Mouse (Mus musculus): ENCODE results near the gene Sfxn3.

Sfxn3 gene

GRCm38 (mm10) chr19:45047417-45047934, at the start of gene Sfxn3:
Gene Sfxn3, plus strand, starts transcription at chr19:45047503.
- DNase-seq (ENCODE audit: low read depth, low spot score) = peak; percentile 96

GRCm38 (mm10) chr19:44997786-44998185, 49.5 kb upstream of the Sfxn3 start:
- DNase-seq (ENCODE audit: low read depth, low spot score) = no peak

- DNase-seq (ENCODE audit: low read depth, low spot score) = no peak
Measured at GRCm38 (mm10) chr19:44999647-45000046, 47.7 kb upstream of the Sfxn3 start.

GRCm38 (mm10) chr19:45002301-45002700, 45.0 kb upstream of the Sfxn3 start:
- DNase-seq (ENCODE audit: low read depth, low spot score) = no peak

GRCm38 (mm10) chr19:45003740-45004516, 43.4 kb upstream of the Sfxn3 start:
- DNase-seq (ENCODE audit: low read depth, low spot score) = no peak

- no peak for DNase-seq (ENCODE audit: low read depth, low spot score)
Measured at GRCm38 (mm10) chr19:45005444-45005843, 41.9 kb upstream of the Sfxn3 start, which contains the start of gene Twnk. Gene Twnk, plus strand, starts transcription at chr19:45005663.

- DNase-seq (ENCODE audit: low read depth, low spot score) = peak; percentile 87
Measured at GRCm38 (mm10) chr19:45005957-45006712, 41.2 kb upstream of the Sfxn3 start, which contains the start of gene Mrpl43. Gene Mrpl43, minus strand, starts transcription at chr19:45006442.

GRCm38 (mm10) chr19:45007021-45007420, 40.3 kb upstream of the Sfxn3 start:
- no peak for DNase-seq (ENCODE audit: low read depth, low spot score)

GRCm38 (mm10) chr19:45007425-45008191, 39.7 kb upstream of the Sfxn3 start:
- no peak for DNase-seq (ENCODE audit: low read depth, low spot score)

- DNase-seq (ENCODE audit: low read depth, low spot score) = no peak
Measured at GRCm38 (mm10) chr19:45010646-45011045, 36.7 kb upstream of the Sfxn3 start.

- DNase-seq (ENCODE audit: low read depth, low spot score) = no peak
Measured at GRCm38 (mm10) chr19:45012219-45012618, 35.1 kb upstream of the Sfxn3 start.

GRCm38 (mm10) chr19:45012636-45013035, 34.7 kb upstream of the Sfxn3 start:
- no peak for DNase-seq (ENCODE audit: low read depth, low spot score)

- DNase-seq (ENCODE audit: low read depth, low spot score) = no peak
Measured at GRCm38 (mm10) chr19:45013581-45014225, 33.6 kb upstream of the Sfxn3 start.

- no peak for DNase-seq (ENCODE audit: low read depth, low spot score)
Measured at GRCm38 (mm10) chr19:45014335-45014971, 32.9 kb upstream of the Sfxn3 start, which contains the start of gene Lzts2. Gene Lzts2, plus strand, starts transcription at chr19:45014414.

GRCm38 (mm10) chr19:45014981-45015402, 32.3 kb upstream of the Sfxn3 start:
- no peak for DNase-seq (ENCODE audit: low read depth, low spot score)

GRCm38 (mm10) chr19:45015518-45016281, 31.6 kb upstream of the Sfxn3 start:
- DNase-seq (ENCODE audit: low read depth, low spot score) = peak; percentile 72

GRCm38 (mm10) chr19:45016341-45017215, 30.7 kb upstream of the Sfxn3 start:
- peak; percentile 86 for DNase-seq (ENCODE audit: low read depth, low spot score)

- peak; percentile 87 for DNase-seq (ENCODE audit: low read depth, low spot score)
Measured at GRCm38 (mm10) chr19:45017216-45017771, 30.0 kb upstream of the Sfxn3 start.

Data from skeletal muscle tissue, adult 2 months (tissue).